Mouse (Mus musculus) neutrophil, adult 5-6 weeks (primary cell): ENCODE results near the gene Slc9a3r1. TPM values are rescaled to one million over a fixed set of nuclear protein-coding genes. Genes with fewer than 3 reads are reported as not detected.
A peak's percentile ranks its signal among the peaks of the same experiment; 100 is the strongest.

ENCODE experiments used
- ATAC-seq: fragments of 151-379, 151-347 bp; 2 replicates; pipeline ENCODE4 v1.8.0; 2017; ENCODE audit warnings: mild to moderate bottlenecking, moderate TSS enrichment; ENCODE audit not compliant: insufficient number of reproducible peaks, poor library complexity, low FRiP score, severe bottlenecking; ENCODE audit errors: extremely low read depth
- total RNA-seq: library from RNA; stranded (forward); fragments of 200-1000 nt; gene quantifications from 2 replicates; pipeline ENCODE4 v1.2.3, GENCODE M21; 2017

Gene Slc9a3r1
- total RNA-seq, 1 experiment from 2014 or later, result 118 TPM

DNA sequence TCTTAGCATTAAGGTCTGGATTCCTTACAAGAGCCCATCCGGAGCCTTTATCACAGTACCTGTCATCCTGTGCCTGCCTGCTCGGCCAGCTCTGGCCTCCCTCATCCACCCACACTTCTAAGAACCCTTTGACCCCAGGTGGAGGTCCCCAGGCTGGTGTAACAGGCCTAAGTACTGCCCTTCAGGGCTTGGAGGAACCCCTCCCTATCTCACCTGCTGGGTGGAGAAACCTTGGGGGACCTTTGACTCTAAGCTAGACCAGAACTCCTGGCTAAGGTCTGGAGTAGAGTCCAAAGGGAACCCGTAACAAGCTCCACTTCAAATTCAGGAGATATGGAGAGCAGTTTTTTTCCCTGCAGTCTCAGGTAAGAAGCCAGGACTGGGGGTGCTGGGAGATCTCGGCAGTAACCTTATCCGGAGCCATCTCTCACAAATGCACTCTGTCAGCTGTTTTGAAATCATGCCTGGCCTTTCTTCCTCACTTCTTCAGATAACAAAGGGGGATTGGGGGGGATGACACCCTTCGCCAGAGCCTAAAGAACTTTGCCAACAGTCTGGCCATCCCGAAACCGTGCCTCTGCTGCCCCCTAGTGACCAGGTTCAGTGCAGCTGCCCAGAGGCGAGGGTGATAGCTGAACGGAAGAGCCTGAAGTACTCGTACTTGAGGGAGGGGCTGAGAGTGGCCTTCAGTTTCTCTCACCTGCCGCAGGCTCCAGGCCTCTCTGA is 18.9 kb downstream of the Slc9a3r1 start:
- ATAC-seq, result peak; percentile 48

DNA sequence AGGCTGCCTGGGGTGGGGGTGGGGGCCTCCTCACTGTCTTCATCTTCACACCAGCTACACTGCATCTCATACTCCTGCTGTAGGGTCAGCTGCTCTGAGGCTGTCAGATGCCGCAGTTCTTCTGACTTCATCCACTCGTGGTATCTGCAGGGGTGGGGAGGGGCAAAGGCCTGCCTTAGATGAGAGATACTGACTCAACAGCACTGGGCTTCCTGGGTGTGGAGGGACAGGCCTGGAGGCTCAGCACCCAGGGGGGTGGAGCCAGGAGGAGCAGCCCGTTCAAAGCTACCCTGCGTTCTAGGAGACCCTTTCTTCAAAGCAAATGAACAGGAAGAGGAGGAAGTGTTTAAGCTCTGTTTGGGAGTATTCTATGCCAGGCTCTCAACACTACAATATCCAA is 21.8 kb downstream of the Slc9a3r1 start:
- ATAC-seq, result no peak

DNA sequence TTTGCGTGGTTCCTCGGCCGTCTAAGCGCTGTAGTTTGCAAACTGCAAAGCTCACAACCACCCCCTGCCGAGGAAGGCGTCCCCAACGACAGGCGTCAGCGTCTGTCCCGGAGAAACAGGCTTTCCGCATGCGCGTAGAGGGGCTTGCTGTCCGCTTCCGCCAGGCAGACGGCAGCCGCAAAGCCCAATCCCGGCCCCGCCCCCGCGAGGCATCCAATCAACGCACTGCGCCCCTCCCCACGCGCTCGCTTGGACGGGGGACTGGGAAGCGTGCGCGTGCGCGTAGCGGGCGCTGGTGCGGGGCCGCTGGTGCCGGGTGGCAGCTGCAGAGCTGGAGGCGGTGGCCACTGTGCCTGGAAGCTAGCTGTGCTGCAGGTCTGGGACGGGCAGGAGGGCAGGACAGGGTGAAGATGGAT is 24.1 kb downstream of the Slc9a3r1 start, which contains the start of gene Tmem104:
TSS of gene Tmem104 (plus strand) at position 264 of the 416 bp plus-strand sequence.
- peak; percentile 71 for ATAC-seq

DNA sequence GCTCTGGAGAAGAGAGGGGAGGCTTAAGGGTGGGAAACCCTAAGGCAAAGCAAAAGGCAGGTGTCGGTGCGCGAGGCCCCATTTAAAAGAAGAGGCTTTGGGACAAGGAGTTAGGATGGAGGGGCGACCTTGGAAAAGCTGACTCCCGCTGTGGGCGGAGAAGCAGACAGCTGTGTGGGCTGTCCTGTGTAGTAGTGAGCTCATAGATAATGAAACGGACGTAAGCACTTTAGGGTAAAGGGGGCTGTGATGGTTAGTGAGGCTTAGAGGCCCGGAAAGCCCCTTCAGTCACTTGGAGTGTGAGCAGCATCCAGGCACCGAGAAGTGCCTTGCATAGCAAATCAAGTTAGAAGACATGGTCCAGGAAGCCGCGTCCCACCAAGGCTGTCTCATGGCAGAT is 24.6 kb downstream of the Slc9a3r1 start, which contains the start of gene Nat9:
TSS of gene Nat9 (minus strand) at position 167 of the 400 bp plus-strand sequence.
- no peak for ATAC-seq

DNA sequence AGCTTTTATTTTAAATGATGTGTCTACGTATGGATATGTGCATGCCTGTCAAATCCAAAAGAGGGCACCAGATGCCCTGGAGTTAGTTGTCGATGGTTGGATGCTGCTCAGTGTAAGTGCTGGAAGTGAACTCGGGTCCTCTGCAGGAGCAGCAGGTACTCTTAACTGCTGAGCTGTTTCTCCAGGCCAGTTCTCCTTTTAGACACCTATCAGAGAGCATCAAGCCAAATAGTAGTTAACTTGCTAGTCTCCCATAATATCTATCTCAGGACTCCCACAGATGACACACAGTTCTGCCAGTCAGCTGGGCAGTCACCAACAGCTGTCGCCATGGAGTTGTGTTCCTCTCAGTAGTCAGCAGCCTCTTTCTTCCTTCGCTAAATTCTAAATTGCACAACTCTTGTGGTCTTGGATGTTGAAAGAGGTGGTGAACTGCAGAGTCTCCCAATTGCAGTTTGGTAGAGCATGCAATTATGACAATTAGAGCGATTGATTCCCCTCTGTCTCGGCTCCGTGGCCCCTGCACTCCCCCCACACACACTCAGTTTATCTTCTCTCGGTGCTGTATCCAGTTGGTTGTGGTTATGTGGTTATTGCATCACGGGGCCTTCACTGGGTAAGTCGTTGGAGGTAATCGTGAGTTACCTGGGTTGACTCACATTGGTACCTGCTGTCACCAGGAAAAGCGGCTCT is 25.5 kb downstream of the Slc9a3r1 start:
- ATAC-seq, result peak; percentile 55

DNA sequence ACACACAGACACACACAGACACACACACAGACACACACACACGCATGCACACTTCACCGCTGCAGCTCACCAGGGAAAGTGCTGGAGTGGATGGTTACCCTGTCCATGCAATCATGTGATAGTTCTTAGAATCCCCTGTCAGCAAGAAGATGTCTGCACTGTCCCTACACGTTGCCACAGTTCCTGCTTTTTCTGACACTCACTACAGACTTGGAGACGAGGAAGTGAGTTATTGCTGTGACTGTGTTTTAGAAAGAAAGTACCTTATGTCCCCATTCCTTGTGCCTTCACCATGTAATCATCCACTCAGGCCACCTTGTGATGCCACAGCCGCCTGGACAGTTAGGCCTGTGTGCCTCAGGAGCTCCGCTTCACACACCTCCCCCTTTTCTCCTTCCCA is 26.2 kb downstream of the Slc9a3r1 start:
- ATAC-seq, result peak; percentile 20; the same call in 1 of the 2 replicates

DNA sequence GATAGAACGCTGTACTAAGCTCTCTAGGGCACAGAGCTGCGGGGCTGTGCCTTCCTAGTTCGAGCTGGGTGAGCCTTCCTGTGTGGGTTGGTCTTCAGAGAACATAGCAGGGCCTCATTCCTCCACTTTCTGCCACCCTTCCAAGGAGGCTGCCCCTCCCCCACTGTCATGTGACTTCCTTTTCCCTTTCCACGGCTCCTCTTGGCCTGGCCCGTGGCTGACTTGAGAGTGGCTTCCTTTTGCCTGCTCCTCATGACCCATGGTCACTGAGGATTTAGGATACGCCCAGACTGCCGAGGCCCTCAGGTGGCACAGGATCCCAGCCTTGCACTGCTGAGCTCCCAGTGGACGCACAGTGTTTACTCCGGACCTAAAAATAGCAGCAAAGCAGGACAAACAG is 29.0 kb downstream of the Slc9a3r1 start:
- no peak for ATAC-seq

DNA sequence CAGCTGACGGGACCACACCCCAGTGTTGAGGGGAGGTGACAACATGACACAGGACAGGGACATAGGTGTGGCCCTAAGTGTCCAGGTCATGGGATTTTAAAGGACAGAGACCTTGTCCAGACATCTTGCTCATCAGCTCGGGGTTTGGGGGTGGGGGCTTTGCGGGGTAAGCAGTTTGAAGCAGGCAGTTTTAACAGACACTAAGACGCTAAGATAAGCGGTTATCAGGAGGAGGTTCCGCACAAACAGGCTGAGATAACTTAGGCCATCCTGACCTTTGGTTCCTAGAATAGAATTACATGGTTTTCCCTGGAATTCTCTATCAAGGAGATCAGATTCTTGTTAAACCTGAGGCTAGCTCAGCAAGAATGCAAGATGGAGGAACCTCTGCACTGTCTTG is 31.6 kb downstream of the Slc9a3r1 start:
- no peak for ATAC-seq

DNA sequence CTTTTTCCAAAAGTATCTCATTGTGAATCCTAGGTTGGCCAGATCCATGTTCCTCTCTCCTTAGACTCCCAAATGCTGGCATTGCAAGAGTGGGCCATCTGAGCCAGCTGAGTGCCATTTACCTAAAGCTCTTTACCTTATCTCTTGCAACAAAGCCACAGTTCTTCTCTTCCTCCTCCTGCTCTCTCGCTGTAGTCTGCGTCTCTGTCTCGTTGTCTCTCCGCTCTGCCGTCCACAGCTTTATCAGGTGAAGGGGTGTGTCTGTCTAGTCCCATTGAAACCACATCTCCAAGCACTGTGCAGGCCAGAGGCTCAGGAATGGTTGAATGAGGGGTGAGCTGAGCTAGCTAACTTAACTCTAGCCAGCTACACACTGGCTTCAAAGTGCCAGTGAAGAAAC is 32.8 kb downstream of the Slc9a3r1 start:
- ATAC-seq, result no peak

DNA sequence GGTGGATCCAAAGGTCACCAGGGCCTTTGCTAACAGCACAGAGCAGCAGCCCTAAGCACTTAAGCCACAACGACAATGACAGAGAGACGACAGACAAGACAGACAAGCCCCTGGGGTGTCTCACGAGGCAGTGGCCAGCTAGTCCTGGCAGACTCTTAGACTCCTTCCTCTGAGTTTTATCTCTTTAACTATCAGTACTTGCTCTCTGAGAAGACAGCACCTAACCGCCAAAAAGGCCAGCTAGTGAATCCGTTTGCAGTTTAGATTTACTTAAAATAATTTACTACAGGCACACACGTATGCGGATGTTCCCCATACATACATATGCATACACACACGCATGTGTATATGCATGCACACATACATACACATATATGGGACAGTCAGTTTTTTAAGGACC is 34.4 kb downstream of the Slc9a3r1 start:
- ATAC-seq, result no peak

DNA sequence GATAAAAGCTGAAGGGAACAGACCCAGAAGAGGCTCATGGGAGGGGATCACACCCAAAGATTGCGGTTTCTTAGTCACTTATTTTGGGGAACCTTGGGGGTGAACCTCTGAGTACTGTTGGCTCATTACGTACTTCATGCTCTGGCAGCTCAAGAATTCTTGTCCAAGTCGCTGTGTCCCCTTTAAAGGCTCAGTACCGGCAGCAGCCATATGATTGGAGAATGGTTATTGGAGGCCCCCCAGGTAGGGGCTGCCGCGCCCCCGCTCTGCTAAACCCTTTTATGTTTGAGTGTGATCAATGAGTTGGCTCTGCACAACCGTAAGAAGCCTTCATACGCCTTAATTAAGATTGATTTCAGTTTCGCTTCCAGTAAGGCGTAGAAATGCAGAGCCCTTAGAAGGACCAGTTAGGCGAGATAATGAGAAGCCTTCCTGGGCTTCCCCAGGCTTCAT is 35.8 kb downstream of the Slc9a3r1 start:
- ATAC-seq, result no peak

DNA sequence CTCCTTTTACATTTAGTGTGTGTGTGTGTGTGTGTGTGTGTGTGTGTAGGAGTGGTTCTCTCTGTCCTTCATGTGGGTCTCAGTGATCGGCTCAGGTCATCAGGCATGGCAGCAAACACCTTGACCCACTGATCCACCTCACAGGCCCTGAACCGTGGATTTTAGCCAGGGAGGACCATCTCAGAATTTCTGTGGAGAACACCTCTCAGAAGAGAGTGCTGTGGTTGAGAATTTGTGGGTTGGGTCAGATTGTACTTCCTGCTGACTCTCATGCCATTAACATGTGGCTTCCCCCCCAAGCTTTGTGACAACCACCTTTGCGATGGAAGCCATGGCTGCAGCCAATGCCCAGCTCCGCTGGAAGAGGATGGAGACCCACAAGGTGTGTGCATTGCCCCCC is 37.4 kb downstream of the Slc9a3r1 start:
- ATAC-seq, result no peak

DNA sequence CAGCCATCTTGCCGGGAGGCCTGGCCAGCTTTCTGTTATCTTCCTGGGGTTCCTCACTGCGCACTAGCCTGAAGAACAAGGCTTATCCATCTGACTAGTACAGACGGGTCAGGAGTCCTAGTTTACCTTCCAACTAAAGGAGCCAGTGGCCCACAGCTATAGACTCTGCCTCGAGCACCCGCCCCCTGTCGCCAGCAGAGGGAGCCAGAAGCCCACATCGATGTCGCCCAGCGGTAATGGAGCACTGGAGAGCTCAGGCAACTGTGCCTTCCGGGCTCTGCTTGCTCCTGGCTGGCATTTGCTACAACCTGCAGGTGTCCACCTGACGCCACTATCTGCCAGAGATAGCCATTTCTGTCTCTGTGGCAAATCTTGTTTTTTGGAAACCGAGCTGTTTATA is 39.2 kb downstream of the Slc9a3r1 start:
- peak; percentile 71 for ATAC-seq

DNA sequence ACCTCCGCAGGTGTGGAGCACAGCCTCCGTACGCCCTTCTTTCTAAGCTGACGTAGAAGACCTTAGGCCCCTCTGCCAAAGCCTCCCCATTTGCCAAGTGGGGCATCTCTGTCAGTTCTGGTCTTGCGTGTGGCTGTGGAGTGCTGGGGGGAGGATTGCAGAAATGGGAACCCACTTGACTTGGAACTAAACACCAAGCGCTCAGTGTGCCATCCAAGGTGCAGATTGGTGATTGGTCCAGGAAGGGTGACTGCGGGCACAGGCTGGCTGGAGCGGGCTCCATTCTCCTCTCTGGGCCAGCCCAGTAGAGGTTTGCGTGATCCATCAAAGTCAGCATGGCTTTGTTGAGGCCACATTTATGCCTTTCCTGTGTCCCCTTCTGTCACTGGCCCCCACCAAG is 39.6 kb downstream of the Slc9a3r1 start:
- ATAC-seq, result no peak

DNA sequence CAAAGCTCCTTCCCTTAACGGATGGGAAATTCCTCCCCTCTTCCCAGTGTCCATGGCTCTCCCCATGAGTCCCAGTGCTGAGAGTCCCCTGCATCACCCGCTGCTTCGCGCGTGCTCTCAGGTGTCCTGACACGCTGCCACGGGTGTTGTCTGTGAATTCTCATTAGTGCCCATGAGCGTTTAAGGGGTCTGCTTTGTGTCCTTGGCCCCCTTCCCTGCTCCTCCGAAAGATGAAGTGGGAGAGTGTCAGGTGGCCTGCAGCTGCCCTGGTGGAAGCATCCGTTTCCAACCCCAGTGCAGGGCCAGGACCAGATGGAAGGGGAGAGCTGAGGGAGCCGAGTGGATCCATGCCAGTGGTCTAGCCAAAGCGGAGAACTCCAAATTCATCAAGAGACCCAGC is 45.0 kb downstream of the Slc9a3r1 start:
- ATAC-seq, result no peak

DNA sequence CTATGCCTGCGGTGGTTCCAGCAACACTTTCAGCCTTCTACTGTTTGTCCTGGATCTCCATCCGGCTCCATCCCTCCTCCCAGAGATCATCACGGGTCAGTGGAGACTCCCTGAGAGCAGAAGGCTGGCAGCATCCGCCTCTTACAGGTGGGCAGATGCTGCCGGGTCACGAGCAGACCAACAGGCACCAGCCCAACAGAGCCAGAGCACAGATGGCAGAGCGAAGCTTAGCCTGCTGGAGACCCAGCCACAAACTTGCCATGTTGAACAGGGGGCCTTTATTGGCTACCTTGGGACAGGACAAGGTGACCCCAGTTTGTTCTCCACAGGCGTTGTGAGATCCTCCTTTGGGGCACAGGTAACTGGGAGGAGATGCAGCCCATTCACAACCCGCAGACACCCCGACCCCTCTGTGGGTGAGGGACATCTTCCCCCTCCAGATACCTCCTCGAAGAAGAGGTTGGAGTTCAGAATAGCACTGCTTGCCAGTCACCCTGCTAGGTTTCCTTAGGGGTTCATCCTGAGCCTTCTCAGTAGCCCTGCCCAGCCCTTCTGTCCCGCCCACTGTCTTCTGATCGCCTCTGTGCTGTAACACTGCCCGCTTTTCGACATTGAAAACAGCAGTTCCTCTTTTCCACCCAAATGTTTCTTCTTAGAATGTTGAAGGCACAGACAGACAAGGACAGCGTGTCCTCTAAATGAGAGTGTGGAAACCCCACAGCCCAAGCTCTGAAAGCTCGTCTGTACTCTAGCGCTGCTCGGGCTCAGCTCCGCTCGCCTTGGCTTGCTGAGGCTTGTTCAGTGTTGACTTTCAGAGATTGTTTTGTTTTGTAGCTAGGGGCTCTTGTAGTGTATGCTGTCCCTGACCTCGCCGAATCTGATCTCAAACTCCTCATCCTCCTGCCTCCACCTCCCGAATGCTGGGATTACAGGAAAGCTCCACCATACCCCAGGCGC is 45.9 kb downstream of the Slc9a3r1 start:
- peak; percentile 45; the same call in 1 of the 2 replicates for ATAC-seq

DNA sequence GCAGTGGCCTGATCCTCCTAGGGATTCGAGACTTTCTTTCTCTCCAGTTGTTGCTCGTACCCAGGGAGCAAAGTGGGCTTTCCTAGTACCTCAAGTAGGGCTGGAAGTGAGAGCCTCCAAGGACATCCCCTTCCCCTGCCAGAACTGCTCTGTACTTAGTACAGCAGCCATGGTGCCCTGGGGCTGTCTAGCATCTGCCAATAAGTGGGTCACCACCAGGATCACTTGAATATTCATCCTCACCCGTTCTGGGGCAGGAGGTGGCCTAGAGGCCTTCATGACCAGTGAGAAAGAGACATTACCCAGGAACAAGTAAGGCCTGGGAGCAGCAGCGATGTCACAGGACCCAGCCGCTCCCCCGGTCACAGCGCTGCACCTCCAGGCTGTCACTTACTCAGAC is 46.8 kb downstream of the Slc9a3r1 start:
- ATAC-seq, result no peak

DNA sequence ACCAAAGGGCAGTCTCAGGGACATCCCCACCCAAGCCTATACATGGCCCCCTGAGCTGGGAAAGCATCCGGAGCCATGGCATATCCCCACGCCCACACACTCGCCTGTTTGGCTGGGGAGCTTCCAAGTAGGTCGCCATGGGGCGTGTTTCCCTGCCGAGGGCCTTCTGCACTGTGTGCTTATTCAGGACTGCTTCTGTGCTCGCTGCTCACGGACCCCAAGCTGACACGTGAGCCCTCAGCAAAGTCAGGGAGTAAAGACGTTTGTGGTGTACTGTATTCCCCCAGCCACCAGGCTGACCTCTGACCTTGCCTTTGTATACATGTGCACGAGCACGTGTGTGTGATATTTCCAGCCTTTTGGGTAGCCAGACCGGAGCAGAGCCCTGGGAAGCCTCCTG is 49.0 kb downstream of the Slc9a3r1 start:
- no peak for ATAC-seq

DNA sequence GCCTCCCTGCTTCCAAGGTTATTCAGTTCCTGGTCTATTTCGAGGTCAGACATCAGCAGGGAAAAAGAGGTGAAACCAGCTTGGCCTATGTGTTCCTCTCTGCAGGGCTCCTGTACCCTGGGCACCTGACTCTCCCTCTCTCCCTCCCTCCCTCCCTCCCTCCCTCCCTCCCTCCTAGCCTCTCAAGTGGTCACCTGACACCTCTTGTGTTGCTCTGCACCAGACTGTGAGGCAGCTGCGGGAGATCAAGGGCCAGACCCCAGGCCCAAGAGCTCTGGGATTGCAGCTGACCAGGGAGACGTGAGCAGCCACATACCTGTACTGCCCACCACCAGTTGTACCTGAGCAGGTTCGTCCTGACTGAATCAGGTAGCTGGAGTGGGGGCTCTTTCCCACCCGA is 52.0 kb downstream of the Slc9a3r1 start:
- no peak for ATAC-seq
